Mouse (Mus musculus) liver, adult (tissue): Measurements from ENCODE around the gene Baiap2l1.

Experiments used
- GATA4 ChIP-seq: IDR thresholded peaks from 2 replicates; pipeline ENCODE4 v1.6.1; 2014; ENCODE audit warnings: mild to moderate bottlenecking, low read length; ENCODE audit not compliant: insufficient replicate concordance

Baiap2l1 gene

GRCm38 (mm10) chr5:144243901-144244487 is 113.9 kb downstream of the Baiap2l1 start, which contains the start of gene Bri3:
Bri3 (plus strand) TSS chr5:144244437.
- no peak for TF ChIP-seq GATA4

GRCm38 (mm10) chr5:144238969-144239368 is 118.9 kb downstream of the Baiap2l1 start:
- TF ChIP-seq GATA4: no peak

GRCm38 (mm10) chr5:144234714-144235113 is 123.2 kb downstream of the Baiap2l1 start:
- TF ChIP-seq GATA4: peak; percentile 89; the same call in 1 of the 2 replicates

GRCm38 (mm10) chr5:144234222-144234621 is 123.7 kb downstream of the Baiap2l1 start:
- no peak for TF ChIP-seq GATA4

GRCm38 (mm10) chr5:144232531-144232930 is 125.4 kb downstream of the Baiap2l1 start:
- no peak for TF ChIP-seq GATA4

- no peak for TF ChIP-seq GATA4
These were observed 126.5 kb downstream of the Baiap2l1 start for GRCm38 (mm10) chr5:144231410-144231809.

GRCm38 (mm10) chr5:144230216-144230615 is 127.7 kb downstream of the Baiap2l1 start:
- TF ChIP-seq GATA4: no peak

- no peak for TF ChIP-seq GATA4
These were observed 131.7 kb downstream of the Baiap2l1 start for GRCm38 (mm10) chr5:144226220-144226619.

GRCm38 (mm10) chr5:144223899-144224816 is 133.8 kb downstream of the Baiap2l1 start:
- TF ChIP-seq GATA4: no peak

- TF ChIP-seq GATA4: peak; percentile 51; the same call in 1 of the 2 replicates
These were observed 134.4 kb downstream of the Baiap2l1 start, which contains the start of gene Tecpr1 for GRCm38 (mm10) chr5:144223503-144223862. Tecpr1 (minus strand) TSS chr5:144223615.

- no peak for TF ChIP-seq GATA4
These were observed 135.0 kb downstream of the Baiap2l1 start for GRCm38 (mm10) chr5:144222811-144223502.

- no peak for TF ChIP-seq GATA4
These were observed 136.6 kb downstream of the Baiap2l1 start for GRCm38 (mm10) chr5:144221305-144221704.

- no peak for TF ChIP-seq GATA4
These were observed 138.0 kb downstream of the Baiap2l1 start for GRCm38 (mm10) chr5:144219936-144220335.

- peak; percentile 14; the same call in 1 of the 2 replicates for TF ChIP-seq GATA4
These were observed 138.6 kb downstream of the Baiap2l1 start for GRCm38 (mm10) chr5:144219306-144219705.

GRCm38 (mm10) chr5:144218061-144218460 is 139.9 kb downstream of the Baiap2l1 start:
- no peak for TF ChIP-seq GATA4

GRCm38 (mm10) chr5:144215992-144216391 is 141.9 kb downstream of the Baiap2l1 start:
- no peak for TF ChIP-seq GATA4
